Mouse (Mus musculus): ENCODE results near the gene Cpsf4l.

The Cpsf4l gene

DNA sequence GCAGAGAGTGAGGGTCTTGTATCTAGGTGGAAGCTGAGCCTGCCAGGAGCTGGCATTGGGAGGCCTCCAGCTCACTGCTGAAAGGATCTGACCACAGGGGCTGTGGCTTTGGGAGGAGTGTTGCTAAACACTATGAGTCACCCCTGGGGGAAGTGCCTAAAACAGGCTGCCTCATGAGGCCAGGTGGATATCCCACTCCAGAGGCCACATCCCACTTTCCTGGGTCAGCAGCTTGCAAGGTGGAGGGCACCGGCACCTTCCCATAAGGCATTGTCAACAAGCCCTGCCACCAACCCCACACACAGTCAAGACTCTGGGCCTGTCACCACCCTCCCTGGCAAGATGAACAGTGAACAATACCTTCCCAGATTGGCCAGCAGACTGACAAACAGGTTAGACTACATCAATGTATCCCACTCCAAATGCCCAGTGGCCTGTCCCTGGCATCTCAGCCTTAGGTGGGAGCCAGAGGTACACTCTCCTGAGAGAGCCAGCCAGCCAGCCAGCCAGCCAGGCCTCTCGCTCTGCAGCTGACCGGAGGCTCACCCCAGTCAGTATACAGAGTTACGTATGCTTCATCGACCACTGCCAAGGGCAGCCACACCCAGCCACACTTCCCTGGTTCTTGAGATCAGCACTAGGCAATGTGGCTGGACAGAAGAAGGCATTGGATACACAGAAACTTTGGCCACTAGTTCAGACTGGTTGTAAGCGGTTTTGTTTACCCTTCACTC is 24.0 kb upstream of the Cpsf4l start:
- no peak for DNase-seq

DNA sequence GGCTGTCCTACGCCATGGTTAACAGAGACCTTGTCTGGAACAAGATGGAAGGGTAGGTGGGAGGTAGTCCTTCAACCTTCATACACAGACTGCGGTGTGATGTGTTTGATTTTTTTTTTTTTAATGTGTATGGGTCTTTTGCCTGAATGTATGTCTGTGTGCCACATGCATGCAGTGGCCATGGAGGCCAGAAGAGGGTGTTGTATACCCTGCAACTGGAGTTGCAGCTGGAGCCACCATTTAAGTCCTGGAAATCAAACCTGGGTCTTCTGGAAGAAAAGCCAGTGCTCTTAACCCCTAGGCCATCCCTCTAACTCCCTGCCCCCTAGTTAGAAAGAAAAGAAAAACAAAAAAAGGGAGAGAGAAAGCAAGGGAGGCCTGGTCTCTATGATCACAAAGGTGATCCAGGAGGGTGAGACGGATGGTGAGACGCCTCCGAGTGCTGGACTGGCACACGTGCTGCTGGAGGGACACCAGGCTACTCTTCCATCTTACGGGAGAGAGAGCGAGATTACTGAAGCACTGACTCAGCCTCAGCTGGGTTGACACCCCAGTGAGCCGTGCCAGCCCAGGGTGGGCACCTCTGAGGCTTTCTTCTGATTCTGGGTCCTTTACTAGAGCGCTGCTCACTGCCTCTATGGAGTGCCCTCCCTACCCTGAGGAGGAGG is 22.3 kb upstream of the Cpsf4l start:
- DNase-seq, result no peak

DNA sequence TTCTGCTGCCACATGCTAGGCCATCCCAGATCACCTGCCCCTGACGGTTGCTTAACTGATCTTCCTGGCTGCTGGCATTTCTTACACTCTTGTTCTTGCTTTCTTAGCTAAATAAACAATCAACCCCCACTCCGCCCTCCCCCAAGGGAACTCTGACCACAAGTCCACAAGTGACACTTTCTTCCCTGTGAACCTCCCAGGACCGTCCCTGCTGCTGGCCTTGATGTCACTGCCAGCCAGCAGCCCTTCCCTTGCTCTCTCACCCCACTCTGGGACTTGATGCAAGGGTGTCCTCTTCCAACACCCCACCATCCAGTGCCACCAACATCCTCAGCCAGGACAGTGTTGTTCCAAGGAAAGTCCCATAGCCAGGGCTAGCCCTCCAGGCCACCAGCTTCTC is 21.1 kb upstream of the Cpsf4l start:
- no peak for DNase-seq

DNA sequence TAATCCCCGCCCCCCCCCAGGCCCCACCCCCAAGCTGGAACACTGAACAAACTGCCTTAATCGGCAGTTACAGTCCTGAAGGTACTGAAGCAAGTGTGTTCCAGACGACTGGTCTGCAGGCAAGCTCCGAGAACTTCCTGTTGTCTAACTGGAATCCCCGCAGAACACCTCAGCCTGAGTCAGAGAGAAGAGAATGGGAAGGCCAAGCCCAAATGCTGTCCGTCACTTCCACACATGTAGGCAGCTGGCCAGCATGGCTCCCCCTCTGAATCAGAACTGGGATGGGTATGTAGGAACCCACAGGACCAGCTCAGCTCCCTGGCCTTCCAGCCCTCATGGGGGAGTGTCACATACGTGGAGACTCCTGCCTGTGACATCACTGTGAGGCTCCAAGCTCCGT is 20.1 kb upstream of the Cpsf4l start:
- no peak for DNase-seq

DNA sequence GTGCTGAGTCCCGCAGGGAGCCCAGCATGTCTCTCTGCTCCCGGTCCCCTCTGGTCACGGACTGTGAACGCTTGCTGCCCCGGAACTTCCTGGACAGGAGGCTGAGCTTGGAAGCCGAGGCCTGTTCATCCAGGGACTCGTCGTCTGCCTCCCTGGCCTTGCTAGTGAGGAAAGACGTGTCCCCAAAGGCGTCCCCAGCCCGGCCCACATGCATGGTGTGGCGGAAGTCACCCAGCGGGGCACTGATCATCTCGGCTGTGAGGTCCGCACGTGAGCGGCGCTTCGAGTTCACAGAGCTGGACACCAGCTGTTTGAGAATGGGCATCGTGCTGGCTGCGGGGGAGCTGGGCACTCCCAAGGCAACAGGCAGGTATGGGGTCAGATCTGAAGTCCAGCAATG is 19.4 kb upstream of the Cpsf4l start:
- no peak for DNase-seq

DNA sequence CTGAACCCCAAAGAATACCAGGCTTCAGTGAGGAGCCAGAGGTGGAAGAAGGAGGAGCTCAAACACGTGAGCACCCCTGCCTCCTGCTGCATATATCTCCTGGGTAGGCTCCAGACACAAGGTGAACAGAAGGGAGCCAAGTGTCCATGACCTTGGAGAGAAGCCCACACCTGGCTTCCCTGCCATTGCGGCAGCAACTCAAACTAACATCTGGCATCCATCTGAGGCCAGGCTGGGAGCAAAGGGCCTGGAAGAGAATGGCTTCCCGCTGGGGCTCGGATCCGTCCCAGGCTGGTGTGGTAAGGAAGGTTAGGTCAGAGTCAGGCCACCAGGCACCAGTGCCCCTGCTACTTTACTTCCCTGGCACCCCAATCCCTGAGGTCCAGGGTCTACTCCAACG is 18.2 kb upstream of the Cpsf4l start:
- DNase-seq, result no peak

DNA sequence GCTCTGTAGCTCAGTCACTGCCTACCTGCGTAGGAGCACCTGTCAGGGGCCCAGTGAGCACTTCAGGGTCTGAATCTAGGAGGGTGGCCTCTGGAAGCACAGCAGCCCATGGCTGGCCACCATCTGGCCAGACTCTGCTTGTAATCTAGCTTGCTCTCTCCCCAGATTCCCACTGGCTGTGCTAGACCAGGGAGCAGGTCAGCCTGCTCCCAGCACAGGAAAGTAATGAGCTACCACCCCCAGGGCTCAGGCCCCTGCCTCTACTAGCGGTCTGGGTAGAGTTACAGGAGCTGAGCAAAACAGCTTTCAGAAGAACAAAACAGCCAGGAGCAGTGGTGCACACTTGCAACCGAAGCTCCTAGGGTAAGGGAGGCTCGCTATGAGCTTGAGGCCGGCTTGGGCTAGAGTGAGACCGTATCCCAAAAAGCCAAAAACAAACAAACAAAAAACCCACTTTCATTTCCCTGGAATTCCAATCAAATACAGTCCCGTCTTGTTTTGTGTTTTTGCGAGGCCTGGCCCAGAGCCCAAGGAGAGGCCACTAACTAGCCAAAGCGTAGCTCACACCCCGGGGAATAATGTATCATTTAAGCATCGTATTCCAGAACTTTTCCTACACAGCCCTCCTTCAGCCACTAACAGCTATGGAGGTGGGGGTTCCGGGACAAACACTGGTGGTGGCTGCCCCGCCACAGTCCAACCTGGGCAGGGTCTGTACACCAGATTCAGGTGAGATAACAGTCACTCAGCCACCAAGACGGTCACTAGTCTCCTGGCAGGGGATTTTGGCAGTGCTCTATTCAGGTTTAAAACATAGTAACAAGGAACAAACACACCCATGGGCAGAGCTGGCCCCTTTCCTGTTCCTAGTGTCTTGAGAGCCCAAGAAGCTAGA is 17.4 kb upstream of the Cpsf4l start:
- no peak for DNase-seq

DNA sequence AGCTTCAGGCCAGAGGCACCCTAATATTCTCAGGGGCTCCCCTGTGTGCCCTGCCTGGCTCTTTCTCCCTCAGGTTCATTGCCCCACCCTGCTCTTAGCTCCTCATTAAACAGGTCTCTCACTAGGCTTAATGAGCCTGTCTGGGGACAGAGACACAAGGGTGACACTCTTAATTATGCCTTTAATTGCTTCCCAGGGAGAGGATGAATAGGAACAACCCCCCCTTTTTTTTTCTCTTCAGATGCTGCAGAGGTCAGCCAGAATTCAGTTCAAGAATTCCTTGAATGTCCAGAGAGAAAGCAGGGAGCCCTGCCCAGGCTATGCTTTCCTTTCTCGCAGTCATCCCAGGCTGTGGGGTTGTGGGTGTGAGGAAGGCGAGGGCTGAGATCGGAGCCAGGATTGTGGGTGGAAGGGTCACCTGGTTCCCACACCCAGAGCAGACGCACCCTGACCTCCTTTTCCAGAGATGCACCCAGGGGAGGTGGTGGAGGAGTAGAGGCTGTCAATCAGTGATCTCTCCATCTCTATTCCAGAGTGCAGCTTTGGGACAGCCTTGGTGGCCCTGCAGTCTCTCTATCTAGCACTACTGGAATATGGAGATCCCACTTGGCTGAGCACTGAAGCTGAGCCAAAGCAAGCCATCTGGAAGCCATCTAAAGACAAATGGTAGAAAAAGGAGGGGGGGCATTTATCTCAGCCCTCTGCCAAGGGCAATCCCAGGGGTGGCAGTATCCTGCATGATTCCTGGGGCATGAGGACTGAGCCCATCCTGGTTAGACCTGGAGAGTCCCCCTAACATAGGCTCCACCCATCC is 15.6 kb upstream of the Cpsf4l start:
- no peak for DNase-seq

DNA sequence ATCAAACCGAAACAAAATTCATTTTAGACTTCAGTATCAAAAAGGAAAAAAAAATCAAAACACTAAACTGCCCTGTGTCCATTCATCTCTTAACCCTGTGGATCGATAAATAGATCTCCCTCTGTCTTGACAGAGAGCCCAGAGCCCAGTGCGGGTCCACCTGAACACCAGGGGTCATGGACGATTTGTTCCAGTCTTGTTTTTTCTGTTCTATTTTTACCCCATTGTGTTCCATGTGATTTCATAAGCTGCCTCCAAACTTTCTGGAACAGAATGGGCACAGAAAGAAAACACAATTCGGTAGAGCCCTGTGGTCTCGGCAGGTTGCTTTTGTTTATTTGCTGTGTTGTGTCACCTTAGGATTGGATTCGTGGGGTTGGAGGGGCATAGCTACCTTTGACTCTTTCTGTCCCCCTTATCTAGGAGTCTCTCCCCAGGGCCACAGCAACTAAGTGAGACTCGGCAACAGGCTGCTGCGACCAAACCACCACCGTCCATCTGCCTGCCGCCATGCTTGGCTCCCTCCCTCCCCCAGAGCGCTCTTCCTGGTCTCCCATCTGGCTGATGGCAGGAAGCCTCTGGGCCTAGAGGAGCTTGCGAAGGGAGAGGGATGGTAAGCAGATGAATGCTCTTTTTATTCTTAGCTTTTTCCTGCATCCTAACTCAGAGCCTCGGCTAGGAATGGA is 12.7 kb upstream of the Cpsf4l start:
- peak; percentile 21 for DNase-seq

DNA sequence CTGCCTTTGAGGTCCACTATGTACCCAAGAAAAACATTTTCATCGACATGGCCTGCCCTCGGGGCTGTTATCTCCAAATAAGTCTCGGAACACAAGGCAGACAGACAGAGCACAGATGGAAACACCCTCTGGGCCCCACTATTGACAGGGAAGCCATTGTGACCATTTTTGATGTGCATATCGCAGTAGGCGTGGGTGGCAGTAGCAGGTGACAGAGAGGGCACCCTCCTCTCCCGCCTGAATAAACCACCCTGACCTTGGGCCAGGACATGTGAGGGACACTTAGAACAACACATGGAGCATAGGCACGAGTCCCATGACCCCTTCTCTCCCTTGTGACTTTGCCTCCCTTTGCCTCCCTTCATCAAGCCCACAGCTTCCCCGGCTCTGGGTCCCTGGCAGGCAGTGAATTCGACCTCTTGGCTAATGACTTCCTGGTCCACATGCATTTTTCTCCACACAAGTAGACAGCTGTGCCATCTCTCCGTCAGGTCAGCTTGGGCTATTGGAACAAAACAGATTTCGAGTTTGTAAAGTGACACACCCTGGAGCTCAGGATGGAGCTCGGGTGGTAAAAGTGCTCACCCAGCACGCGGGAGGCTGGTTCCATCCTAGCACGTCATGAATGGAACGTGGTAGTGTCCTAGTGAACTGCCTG is 8.1 kb upstream of the Cpsf4l start:
- no peak for DNase-seq

DNA sequence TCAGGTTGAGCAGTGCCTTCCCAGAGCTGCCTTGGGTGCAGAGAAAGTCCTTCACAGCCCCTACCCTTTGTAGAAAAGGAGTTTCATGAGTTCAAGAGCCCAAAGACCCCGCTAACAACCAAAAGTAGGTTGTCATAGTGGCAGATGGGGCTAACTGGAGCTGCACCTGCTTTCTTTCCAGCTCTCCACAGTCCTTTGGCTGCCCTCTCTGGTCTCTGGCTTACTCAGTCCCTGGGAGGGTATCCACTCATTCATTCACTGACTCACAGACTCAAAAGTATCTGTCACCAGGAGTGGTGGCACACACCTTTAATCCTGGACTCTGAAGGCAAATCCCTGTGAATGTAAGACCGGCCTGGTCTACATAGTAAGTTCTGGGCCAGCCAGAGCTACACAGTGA is 6.3 kb upstream of the Cpsf4l start:
- no peak for DNase-seq

DNA sequence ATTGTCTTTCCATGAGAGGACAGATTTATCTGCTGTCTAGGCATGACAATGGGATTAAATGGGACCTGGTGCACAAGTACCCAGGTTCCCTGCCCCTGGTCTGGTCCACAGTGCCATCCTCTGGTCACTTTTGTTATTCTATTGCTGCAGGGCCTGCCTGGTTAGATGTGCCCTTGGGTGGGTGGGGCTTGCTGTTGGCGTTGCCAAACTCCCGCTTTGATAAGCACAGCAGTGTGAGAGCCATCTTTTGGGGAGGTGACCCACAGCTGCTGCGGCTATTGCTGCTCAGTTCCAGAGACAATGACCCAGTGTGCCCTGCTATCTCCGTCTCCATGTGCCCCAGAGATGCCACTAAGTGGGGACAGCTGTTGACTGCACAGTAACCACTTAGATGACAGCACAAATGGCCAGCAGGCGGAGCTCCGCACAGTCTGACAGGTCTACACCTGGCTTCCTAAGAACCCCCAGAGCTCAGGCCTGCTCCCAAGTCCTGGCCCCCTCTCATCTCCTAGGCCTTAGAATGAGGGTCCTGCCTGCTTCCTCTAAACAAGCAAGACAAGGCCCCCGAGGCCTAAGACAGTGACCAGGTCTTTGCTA is 5.4 kb upstream of the Cpsf4l start:
- DNase-seq, result no peak

DNA sequence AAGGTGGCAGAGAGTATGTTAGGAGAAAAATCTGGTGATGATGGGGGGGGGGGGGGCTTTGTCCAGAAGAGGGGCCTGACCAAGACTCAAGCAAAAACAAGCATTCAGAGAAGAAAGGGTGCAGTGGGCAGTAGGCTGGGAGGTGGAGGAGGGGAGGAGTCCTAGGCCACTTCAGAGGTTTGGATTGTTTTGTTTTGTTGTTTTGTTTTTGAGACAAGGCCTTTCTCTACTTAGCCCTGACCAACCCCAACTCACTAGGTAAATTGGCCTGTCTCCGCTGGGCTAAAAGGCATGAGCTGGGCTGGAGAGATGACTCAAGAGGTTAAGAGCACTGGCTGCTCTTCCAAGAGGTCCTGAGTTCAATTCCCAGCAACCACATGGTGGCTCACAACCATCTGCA is 1.2 kb upstream of the Cpsf4l start:
- DNase-seq, result no peak

DNA sequence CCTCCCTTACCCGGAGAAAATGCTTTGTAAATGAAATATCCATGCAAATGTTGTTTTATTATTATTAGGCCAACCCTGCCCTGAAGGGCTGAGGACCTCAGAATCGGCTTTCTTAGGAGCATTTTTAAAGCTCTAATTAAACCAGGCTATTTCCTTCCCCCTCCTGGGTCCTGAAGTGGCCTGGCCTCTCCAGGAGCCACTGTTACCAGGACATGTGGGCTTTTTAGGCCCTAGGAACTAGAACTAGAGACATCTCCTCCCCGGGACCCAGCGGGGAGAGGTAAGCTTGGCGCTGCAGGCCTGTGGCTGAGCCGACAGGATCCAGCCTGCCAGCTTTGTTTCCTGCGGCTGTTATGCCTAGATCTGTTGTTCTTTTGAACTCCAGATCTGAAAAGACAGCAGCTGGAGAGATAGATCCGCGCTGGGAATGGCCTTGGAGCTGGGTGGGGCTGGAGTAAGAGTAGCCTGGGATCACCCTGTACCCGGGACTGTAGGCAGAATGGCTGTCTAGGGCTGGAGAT is 500 bp upstream of the Cpsf4l start:
- no peak for DNase-seq

DNA sequence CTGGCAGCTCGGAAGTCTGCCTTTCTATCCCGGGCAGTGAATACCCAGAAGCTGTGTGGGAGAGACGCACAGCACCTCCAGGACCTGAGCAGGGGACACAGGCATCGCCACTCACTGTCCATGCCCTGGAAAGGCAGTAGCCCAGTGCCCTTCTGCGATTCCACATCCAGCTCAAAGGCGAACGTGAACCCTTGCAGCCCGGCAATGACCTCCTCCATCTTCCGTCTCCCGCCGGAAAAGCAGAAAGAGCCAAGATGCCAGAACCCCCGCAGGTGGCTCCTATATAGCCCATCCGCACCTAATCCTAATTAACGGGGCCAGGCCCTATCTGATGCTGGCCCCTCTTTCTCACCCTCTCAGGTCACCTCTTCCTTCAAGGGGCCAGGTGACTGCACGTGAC is 545 bp downstream of the Cpsf4l start:
- DNase-seq, result no peak

DNA sequence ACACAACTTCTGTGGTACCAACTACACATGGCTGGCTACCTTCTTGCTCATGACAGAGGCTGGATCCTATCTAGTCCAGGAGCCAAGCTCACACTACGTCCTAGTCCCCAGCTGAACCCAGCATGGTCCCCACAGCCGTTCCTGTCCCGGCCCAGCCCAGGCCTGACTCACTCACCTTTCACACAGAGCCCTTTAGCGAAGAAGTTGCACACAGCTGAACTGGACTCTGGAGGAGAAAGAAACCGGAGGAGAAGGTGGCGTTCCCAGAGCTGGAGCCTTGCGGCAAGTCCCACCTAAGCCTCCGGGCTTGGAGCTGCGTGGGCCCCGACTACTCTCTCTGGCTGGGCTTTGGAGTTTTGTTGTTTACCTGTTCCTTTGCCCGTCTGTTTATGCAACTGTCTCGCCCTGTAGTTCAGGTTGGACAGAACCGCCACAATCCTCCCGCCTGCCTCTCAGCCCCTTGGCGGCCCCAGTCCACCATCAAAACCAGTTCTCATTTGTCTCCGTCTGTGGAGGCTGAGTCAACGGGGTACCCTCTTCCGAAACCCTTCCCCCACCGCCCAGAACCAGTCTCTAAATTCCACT is 1.1 kb downstream of the Cpsf4l start:
- no peak for DNase-seq

DNA sequence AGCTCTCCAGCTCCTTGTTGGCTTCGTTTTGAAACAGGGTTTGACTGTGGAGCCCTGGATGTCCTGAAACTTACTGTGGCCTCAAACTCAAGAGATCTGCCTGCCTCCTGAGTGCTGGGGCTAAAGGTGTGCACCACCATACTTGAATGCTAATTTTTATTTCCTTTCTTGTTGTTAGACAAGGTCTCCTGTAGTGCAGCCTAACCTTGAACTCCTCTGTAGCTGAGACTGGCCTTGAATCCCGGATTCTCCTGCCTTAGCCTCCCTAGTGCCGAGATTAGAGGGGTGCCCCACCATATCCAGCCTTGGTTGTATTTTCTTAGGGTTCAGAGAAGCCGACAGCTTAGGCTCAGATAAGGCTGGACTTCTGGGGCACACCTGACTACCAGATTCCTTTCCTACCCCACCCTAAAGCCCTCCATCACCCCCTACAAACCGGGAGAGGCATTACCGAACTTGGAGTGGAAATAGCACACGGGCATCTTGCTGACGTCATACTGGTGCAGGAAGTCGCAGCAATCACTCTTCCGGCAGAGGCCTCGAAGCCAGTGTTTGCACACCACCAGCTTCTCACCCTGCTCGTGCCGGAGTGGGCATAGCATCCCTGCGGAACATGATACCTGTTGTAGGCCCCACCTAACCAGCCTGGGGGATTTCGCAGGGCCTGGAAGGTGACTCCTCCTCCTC is 3.7 kb downstream of the Cpsf4l start:
- no peak for DNase-seq

DNA sequence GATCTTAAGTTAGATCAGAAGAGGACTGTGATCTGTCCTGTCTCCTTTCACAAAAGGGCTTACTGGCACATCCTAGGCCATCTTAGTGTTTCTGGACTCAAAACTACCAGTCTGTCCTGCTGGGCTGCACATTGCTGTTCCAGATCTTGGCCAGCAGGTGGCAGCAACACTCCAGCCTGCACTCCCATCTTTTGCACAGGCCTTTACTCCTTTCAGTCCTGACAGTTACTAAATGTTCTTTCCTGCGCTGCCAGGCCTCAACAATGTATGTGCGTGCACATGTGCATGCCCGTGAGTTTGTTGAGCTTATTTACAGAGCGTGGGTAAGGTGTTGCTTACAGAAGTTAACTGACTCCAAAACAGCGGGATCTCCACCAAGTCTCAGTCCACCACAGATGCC is 6.1 kb downstream of the Cpsf4l start:
- peak; percentile 77 for DNase-seq

DNA sequence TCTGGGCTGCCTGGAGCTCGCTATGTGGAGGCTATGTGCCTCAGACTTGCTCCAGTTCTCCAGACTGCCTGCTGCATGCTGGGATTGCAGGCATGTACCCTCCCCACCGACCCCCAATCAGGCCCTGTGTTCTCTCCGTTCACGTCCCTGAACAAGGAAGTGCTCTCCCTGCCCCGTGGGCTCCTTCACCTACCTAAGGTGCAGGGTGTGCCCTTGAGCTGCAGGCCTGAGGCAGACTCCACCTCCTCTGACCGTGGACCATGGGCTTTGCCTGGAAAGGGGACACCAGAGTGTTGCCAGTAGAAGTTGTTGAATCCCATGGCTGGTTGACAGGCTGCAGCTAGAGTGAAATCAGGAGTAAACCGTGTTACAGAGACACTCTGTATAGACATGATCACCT is 10.2 kb downstream of the Cpsf4l start:
- DNase-seq, result no peak

DNA sequence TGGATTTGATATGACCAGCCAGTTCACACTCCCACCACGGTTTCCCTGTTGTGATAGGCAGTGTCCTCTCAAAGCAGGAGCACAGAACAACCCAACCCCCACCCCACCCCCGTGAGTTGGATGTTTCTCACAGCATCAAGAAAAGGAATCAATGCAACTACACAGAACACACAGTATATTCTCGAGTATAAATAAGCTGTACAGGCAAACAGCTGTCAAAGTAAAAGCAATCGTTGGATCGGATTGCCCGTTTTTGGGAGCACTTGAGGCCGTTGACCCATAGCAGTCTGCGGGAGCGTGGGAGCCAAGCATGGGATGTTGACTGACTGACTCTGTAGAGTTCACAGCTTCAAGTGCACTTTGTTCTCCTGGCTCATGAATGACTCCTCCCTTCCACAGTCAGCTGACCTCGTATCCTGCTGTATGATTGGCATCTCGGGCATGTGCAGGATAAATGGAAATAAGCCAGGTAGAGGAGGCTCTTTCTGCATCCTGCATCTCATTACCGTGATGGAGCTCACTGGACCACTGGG is 11.7 kb downstream of the Cpsf4l start:
- DNase-seq, result no peak
